Mouse (Mus musculus): ENCODE measurements around the gene Vmp1.

Vmp1 gene

GRCm38 (mm10) chr11:86644553-86644952, 39.1 kb downstream of the Vmp1 start:
- in situ Hi-C loops (cut with MboI, MseI): no loop called here

- in situ Hi-C loops (cut with MboI, MseI): no loop called here
Measured at GRCm38 (mm10) chr11:86641714-86642113, 41.9 kb downstream of the Vmp1 start.

DNA sequence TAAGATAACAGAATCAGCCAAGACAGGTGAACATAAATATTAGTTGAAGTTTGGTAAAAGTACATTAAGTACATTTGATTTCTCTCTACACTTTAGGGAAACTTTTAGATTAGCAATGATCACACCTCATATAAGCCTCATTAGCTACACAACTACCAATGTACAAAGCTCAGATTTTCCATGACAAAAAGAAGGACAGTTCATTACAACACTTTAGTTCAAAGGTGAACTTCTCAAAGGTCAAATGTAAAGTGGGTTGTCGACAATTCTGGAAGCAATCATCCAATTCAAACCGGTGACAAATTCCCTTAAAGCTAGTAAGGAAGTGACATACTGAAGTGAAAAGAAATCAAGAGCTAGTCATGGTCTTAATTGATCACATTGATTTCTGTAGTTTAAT, 45.9 kb downstream of the Vmp1 start:
- in situ Hi-C loops (cut with MboI, MseI): no loop called here

GRCm38 (mm10) chr11:86634396-86634795, 49.2 kb downstream of the Vmp1 start:
- in situ Hi-C loops (cut with MboI, MseI): no loop called here

- in situ Hi-C loops (cut with MboI, MseI): no loop called here
Measured at GRCm38 (mm10) chr11:86629941-86630340, 53.7 kb downstream of the Vmp1 start.

DNA sequence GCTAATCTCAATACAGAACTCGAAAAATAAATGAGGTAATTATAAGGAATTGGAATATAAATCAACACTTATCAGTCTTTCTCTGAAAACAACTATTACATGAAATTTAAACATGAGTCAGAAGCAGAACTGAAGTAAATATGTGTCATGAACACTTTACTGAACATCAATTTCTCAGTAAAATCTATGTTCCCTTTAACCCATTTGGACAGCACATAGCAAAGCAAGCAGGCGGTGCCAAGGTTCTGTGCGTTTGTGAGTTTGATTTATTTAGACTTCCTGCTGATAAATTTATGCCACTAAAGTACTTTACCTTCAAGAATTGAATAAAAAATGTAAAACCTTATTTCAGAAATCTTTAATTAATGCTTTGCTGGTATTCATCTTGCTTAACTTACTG, 54.2 kb downstream of the Vmp1 start:
- in situ Hi-C loops (cut with MboI, MseI): no loop called here

GRCm38 (mm10) chr11:86628448-86628847, 55.2 kb downstream of the Vmp1 start:
- in situ Hi-C loops (cut with MboI, MseI): no loop called here

- in situ Hi-C loops (cut with MboI, MseI): no loop called here
Measured at GRCm38 (mm10) chr11:86627649-86628048, 56.0 kb downstream of the Vmp1 start.

DNA sequence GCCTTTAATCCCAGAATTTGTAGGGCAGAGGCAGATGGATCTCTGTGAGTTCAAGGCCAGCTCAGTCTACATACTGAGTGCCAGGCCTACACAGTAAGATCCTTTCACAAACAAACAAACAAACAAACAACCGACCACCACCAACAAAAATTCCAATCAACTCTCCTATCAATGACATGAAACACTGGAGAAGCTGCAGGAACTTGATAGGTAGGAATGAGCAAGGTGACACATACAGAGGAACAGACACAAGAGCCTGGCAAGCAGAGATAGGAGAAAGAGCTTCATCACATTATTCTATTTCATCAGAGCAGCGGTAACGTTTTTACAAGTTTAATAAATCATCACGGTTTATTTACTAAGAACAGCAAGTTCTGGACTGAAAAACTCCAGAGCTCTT, 56.9 kb downstream of the Vmp1 start:
- in situ Hi-C loops (cut with MboI, MseI): no loop called here

DNA sequence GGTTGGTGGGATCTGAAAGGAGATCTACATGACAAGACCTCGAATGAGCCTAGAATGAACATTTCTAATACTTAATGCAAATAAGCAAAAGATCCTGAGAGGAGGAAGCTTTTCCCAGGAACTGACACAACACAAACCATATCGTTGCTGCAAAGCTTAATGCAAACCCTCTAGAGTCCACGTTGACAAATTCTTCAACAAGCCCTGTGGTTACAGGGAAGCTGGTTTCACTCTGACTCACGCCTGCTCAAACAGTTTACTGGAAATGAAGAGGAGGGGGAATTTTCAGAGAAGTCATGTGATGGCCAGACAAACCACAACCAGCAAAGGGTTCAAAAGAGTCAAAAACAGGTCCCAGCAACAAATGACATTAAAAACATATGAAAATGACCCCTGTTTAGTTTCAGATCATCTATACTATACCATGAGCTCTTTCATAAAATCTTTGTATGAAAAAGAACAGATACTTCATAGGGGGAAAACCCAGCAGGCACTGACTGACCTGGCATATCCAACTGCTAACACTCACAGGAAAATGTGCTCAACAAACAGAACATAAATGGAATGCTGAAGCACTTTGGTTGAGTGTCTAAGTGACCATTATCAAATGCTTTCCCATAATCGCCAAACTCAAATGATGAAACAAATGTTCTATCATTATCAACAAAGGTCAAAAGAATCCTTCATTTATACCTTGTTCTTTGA, 59.2 kb downstream of the Vmp1 start:
- in situ Hi-C loops (cut with MboI, MseI): no loop called here

DNA sequence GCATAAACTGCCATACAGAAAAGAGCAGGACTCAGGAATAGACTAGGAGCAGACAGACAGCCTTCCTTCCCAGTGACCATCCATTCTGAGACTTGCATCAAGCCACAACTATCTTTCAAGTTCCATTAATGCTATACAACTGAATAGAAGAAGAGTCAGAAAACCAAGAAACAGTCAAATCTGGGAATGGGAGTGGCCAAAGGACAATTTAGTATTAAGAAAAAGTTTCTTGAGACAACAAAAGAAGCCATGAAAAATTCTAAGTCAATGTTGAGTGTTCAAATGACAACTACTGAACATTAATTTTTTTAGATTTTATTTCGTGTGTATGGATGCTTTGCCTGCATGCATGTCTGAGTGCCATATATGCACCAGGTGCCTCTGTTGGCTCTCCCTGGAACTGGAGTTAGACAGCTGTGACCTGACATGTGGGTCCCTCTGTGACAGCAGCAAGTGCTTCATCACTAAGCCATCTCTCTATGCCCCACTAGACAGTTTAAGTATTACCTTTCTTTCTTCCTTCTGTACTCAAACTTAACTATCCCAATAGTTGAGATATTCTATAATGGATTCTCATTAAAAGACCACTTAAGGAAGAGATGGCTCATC, 60.1 kb downstream of the Vmp1 start:
- in situ Hi-C loops (cut with MboI, MseI): no loop called here

- in situ Hi-C loops (cut with MboI, MseI): no loop called here
Measured at GRCm38 (mm10) chr11:86622191-86622912, 61.3 kb downstream of the Vmp1 start.

- in situ Hi-C loops (cut with MboI, MseI): no loop called here
Measured at GRCm38 (mm10) chr11:86621139-86621538, 62.5 kb downstream of the Vmp1 start.

- in situ Hi-C loops (cut with MboI, MseI): loop anchor here in 1 of 2 experiments (10.0 kb wide), 1 partner anchor 46 kb away; no protein-coding TSS in a partner anchor
Measured at GRCm38 (mm10) chr11:86618548-86619335, 64.9 kb downstream of the Vmp1 start.

DNA sequence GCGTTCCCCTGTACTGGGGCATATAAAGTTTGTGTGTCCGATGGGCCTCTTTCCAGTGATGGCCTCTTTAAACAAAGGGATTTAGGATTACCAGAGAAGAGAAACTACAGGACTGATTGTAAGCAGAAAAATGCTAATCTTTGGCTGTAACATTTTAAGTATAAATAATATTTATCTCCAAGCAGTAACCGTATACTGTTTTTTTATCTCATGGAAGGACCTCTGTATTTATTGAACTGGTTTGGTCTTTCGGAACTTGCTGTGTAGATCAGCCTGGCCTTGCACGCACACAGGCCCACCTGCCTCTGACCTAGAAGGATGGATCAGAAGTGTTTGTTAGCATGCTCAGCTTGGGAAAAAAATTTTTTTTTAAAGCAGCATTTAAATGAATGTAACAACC, 69.0 kb downstream of the Vmp1 start:
- in situ Hi-C loops (cut with MboI, MseI): loop anchor here in 1 of 2 experiments (5.0 to 10.0 kb wide), 2 partner anchors 50 to 77 kb away; no protein-coding TSS in a partner anchor

- in situ Hi-C loops (cut with MboI, MseI): loop anchor here in 1 of 2 experiments (5.0 to 10.0 kb wide), 2 partner anchors 51 to 77 kb away; no protein-coding TSS in a partner anchor
Measured at GRCm38 (mm10) chr11:86614056-86614530, 69.5 kb downstream of the Vmp1 start.

DNA sequence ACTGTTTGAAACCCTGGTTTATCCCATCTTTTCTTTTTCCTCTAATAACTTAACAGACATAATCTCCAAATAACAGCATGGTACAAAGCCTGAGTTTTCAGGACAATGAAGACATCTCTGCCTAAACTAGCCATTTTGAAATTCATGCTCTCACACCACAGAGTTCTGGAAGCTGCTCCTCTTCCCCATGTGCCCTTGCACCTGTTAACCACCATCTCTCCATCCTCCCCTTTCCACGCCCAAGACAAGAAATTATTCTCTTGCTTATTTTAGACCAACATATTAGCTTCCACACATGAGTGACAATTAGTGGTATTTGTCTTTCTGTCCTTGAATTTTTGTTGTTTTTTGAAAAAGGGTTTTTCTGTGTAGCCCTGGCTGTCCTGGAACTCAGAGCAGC, 71.6 kb downstream of the Vmp1 start:
- in situ Hi-C loops (cut with MboI, MseI): loop anchor here in 1 of 2 experiments (5.0 to 10.0 kb wide), 2 partner anchors 53 to 75 kb away; no protein-coding TSS in a partner anchor

- in situ Hi-C loops (cut with MboI, MseI): loop anchor here in 1 of 2 experiments (5.0 to 10.0 kb wide), 2 partner anchors 55 to 73 kb away; no protein-coding TSS in a partner anchor
Measured at GRCm38 (mm10) chr11:86610239-86610638, 73.4 kb downstream of the Vmp1 start.

- in situ Hi-C loops (cut with MboI, MseI): no loop called here
Measured at GRCm38 (mm10) chr11:86607808-86608350, 75.8 kb downstream of the Vmp1 start.

DNA sequence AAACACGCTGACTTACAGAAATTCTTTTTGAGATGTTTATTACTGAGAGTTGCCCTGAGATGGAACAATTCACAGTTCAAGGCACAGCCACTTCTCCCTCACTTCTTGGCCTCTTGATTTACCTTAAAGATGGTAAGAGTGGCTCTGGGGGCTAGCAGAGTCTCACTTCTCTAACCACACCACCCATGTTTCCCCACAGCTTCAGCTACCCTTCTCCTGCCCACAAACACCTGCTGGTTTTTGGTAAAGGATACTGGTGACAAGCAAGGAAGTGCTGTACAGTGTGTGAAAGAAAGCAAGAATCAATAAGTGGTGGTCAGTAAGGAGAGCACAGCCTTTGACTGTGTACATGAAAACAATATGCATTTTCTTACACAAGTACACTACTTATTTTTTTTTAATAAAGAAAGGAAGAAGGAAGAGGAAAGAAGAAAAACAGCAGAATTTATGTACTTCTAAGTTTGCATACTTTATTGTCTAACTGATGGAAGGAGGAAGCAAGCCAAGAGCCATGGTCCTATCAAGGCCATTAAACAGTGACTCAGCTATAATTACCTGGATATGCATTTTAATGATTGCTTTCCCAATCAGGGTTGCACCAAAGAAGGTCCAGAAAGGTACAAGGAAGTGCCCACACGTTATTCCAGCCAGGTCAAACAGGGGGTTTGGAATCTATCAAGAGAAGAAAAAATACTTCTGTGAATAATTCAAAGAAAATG, 76.9 kb downstream of the Vmp1 start:
- in situ Hi-C loops (cut with MboI, MseI): no loop called here
